Mouse (Mus musculus): ENCODE results near the gene Exoc2.

DNA sequence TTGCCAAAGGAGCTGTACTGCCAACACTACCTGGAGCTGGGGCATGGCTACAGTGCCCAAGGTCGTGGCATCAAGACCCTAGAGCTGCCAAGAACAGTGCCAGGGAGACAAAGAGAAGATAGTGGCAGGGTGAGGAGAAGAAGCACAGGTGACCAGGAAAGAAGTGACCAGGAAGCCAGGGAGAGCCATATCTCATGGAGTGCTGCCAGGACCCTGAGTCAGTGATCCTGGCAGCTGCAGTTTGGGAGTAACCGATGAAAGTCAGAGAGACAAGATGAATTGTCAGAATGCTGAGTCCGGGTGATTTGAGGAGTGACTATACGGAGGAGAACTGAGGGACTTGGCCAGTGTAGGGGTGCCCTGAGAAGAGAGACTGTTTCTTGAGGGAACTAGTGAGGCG is 180.3 kb downstream of the Exoc2 start:
- no peak for TF ChIP-seq CTCF (IDR thresholded peaks at IDR 0.05)
- no peak for TF ChIP-seq EP300 (IDR thresholded peaks at IDR 0.05)
